Mouse (Mus musculus): ENCODE measurements around the gene H6pd. TPM values are rescaled to one million over a fixed set of nuclear protein-coding genes. Genes with fewer than 3 reads are reported as not detected.
A peak's percentile ranks its signal among the peaks of the same experiment; 100 is the strongest.

Gene H6pd
- polyA plus RNA-seq, 1 experiment from 2014 or later: 33.1 TPM

DNA sequence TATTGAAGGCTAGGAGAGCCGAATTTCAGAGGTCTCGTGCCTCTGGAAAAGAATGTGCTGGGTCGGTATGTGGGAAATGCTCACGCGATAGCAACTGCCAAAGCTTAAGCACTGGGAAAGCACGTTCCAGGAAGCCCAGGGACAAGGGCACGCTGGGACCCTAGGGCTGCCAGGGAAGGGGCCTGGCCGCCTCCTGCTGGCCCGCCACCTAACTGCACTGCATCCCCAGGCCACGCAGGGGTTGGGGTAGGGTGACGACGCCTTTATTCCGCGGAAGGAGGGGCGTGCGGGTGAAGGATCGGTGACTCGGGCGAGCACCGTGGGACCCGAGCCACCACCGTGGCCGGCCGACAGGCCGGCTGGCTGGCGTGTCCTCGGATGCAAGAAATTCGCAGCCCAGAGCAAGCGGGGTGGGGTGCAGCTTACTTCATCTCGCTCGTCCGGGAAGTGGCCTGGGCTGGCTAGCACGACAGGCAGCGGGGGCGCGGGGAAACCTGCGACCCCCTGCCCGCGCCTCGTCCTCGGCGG, 434 bp downstream of the H6pd start:
- H3K4me1 ChIP-seq (replicated peaks; ENCODE audit: control insufficient read depth, insufficient read depth, low read length): peaks cover 7% of the 10 kb centered on the region
- no peaks in the 10 kb centered on the region for H3K27me3 ChIP-seq (replicated peaks; ENCODE audit: control insufficient read depth, insufficient read depth, low read length)
- peak; percentile 89 for TF ChIP-seq CTCF (IDR thresholded peaks at IDR 0.05; ENCODE audit: low read depth)
- H3K9ac ChIP-seq (ENCODE audit: low read depth, low read length): peak overlapping the region; percentile 82
- H3K9me3 ChIP-seq (ENCODE audit: control insufficient read depth): no peaks in the 10 kb centered on the region
- peak overlapping the region; percentile 90 for H3K4me2 ChIP-seq (replicated peaks; ENCODE audit: low read depth)
- peak overlapping the region; percentile 73 for H3K4me3 ChIP-seq (ENCODE audit: low read depth, low read length)
- peak overlapping the region; percentile 96 for H3K27ac ChIP-seq (ENCODE audit: low read depth, low read length)
- peak; percentile 65 for ATAC-seq
- H3K36me3 ChIP-seq (ENCODE audit: control insufficient read depth, insufficient read depth): no peaks in the 10 kb centered on the region
- WGBS: under 1% methylated on average over 42 of the region's 42 CpGs

DNA sequence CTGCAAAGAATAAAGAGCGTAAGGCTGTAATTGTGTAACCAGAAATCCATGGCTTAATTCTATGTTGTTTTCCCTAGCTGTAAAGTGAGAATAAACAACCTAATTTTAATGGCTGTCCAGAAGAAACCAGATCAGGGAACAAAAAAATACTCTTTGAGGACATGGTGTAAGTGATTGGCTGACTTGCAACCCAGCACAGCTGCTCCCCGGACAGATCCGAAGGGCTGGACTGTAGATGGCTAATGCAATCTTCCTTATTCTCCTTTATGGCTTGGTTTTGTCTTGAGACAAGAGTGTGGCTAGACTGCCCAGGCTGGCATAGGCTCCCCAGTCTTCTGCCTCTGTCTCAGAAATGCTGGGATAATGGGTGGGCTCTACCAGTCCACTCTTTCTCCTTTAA, 1.4 kb downstream of the H6pd start:
- Histone ChIP-seq H3K4me1 (replicated peaks; ENCODE audit: control insufficient read depth, insufficient read depth, low read length) (peaks cover 8% of the 10 kb centered on the region), H3K9ac (ENCODE audit: low read depth, low read length) (no peak overlapping the region), H3K4me3 (ENCODE audit: low read depth, low read length) (no peak overlapping the region), H3K36me3 (ENCODE audit: control insufficient read depth, insufficient read depth) (no peaks in the 10 kb centered on the region), H3K9me3 (ENCODE audit: control insufficient read depth) (no peaks in the 10 kb centered on the region), H3K27ac (ENCODE audit: low read depth, low read length) (no peak overlapping the region), H3K4me2 (replicated peaks; ENCODE audit: low read depth) (peak overlapping the region; percentile 90), H3K27me3 (replicated peaks; ENCODE audit: control insufficient read depth, insufficient read depth, low read length) (no peaks in the 10 kb centered on the region)
- TF ChIP-seq CTCF (IDR thresholded peaks at IDR 0.05; ENCODE audit: low read depth): no peak
- ATAC-seq: no peak
- 45% methylated on average over 3 of the region's 3 CpGs for WGBS

DNA sequence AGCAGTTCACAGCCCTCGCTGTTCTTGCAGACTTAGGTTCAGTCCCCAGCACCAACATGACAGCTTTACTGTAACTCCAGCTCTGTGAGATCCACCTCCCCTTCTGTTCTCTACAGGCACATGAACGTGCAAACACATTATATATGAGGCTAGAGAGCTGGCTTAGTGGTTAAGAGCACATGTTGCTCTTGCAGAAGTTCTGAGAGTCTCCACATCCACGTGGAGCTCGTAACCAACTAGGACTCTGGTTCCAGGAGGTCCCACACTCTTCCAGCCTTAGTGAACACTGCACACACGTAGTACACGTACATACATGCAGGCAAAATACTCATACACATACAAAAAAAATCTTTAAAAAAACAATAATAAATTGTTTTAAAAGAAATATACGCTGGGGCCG, 1.8 kb downstream of the H6pd start:
- 67% methylated on average over 8 of the region's 8 CpGs for WGBS
- H3K27me3 ChIP-seq (replicated peaks; ENCODE audit: control insufficient read depth, insufficient read depth, low read length): no peaks in the 10 kb centered on the region

DNA sequence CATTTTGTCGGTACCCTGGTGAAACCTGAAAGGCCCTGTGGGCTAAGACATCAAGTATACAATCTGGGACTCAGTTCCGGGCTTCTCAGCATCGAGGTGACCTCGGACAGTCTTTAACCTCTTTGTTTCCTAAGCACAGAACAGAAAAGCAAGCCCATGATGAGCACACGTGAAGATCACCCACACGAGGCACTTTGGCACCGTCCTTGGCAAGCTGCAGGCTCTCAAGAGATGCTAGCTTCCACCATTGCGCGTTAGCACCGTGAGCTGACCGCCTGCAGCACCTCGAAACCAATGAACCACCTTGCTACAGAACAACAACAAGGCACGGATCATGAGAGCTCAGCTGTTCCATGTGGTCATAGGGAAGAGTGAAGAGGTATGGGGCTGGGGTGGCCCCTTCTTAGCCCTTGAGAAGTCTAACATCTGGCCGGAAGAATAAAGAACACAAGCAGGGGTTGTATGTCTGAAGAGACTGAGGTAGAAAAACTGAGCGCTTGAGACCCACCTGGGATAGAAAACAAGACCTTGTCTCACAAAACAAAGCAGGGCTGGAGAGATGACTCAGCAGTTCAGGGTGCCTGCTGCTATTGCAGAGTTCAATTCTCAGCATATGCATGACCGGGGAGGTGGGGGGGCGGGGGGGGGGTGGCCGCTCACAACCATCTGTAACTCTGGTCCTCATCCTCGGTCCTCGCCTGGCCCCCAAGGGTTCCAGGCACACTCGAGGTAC, 2.5 kb downstream of the H6pd start:
- H3K4me2 ChIP-seq (replicated peaks; ENCODE audit: low read depth): no peak overlapping the region
- H3K36me3 ChIP-seq (ENCODE audit: control insufficient read depth, insufficient read depth): no peaks in the 10 kb centered on the region
- WGBS: 80% methylated on average over 21 of the region's 21 CpGs
- TF ChIP-seq CTCF (IDR thresholded peaks at IDR 0.05; ENCODE audit: low read depth): no peak
- no peaks in the 10 kb centered on the region for H3K27me3 ChIP-seq (replicated peaks; ENCODE audit: control insufficient read depth, insufficient read depth, low read length)
- H3K4me3 ChIP-seq (ENCODE audit: low read depth, low read length): no peak overlapping the region
- H3K27ac ChIP-seq (ENCODE audit: low read depth, low read length): no peak overlapping the region
- ATAC-seq: no peak
- H3K4me1 ChIP-seq (replicated peaks; ENCODE audit: control insufficient read depth, insufficient read depth, low read length): peaks cover 16% of the 10 kb centered on the region
- H3K9ac ChIP-seq (ENCODE audit: low read depth, low read length): no peak overlapping the region
- H3K9me3 ChIP-seq (ENCODE audit: control insufficient read depth): no peaks in the 10 kb centered on the region

More for the DNA sequence above, 1.8 kb downstream of the H6pd start:
- H3K9ac ChIP-seq (ENCODE audit: low read depth, low read length): no peak overlapping the region
- no peak for TF ChIP-seq CTCF (IDR thresholded peaks at IDR 0.05; ENCODE audit: low read depth)
- H3K36me3 ChIP-seq (ENCODE audit: control insufficient read depth, insufficient read depth): no peaks in the 10 kb centered on the region
- peak overlapping the region; percentile 90; the same call in 1 of the 2 replicates for H3K4me2 ChIP-seq (replicated peaks; ENCODE audit: low read depth)
- no peaks in the 10 kb centered on the region for H3K9me3 ChIP-seq (ENCODE audit: control insufficient read depth)
- no peak overlapping the region for H3K27ac ChIP-seq (ENCODE audit: low read depth, low read length)
- ATAC-seq: no peak
- no peak overlapping the region for H3K4me3 ChIP-seq (ENCODE audit: low read depth, low read length)
- H3K4me1 ChIP-seq (replicated peaks; ENCODE audit: control insufficient read depth, insufficient read depth, low read length): peaks cover 12% of the 10 kb centered on the region

DNA sequence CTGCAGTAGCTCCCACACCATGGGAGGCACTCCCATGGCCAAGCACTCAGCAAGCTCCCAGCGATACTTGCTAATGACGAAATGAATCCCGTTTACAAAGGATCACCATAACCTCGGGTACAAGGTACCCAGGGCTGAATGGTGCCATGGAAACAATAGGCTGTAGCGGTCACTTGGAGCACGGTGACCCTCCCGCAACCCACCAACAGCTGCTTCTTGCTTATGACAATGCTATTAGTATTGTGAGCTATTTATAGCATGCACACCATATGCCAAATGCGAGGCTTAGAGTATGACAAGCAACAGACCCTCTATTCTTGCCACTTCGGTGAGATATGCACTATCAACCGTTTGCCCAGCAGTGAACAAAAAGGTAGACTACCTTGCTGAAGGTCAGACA, 3.6 kb downstream of the H6pd start:
- H3K4me2 ChIP-seq (replicated peaks; ENCODE audit: low read depth): no peak overlapping the region
- TF ChIP-seq CTCF (IDR thresholded peaks at IDR 0.05; ENCODE audit: low read depth): no peak
- no peaks in the 10 kb centered on the region for H3K27me3 ChIP-seq (replicated peaks; ENCODE audit: control insufficient read depth, insufficient read depth, low read length)
- H3K9ac ChIP-seq (ENCODE audit: low read depth, low read length): no peak overlapping the region
- H3K4me3 ChIP-seq (ENCODE audit: low read depth, low read length): no peak overlapping the region
- peaks cover 19% of the 10 kb centered on the region for H3K4me1 ChIP-seq (replicated peaks; ENCODE audit: control insufficient read depth, insufficient read depth, low read length)
- H3K9me3 ChIP-seq (ENCODE audit: control insufficient read depth): no peaks in the 10 kb centered on the region
- H3K27ac ChIP-seq (ENCODE audit: low read depth, low read length): no peak overlapping the region
- no peaks in the 10 kb centered on the region for H3K36me3 ChIP-seq (ENCODE audit: control insufficient read depth, insufficient read depth)
- 86% methylated on average over 10 of the region's 10 CpGs for WGBS
- no peak for ATAC-seq

DNA sequence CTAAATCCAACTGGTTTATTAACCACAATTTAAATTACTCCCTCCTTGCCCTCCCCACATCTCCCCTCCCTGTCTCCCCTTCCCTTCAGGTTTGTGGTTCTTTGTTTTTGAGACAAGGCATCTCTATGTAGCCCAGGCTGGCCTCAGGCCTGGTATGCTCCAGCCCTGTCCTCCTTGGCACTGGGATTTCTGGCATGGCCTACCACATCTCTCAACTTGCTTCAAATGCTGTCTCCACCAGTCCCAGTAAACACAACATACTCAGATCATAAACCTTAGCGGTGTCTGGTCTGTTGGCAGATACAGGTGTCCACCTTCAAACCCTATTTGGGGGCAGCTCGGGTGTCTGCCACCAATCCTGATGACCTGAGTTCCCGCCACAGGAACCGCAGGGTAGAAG, 5.2 kb downstream of the H6pd start:
- H3K27ac ChIP-seq (ENCODE audit: low read depth, low read length): peak overlapping the region; percentile 96
- peaks cover 19% of the 10 kb centered on the region for H3K4me1 ChIP-seq (replicated peaks; ENCODE audit: control insufficient read depth, insufficient read depth, low read length)
- no peak overlapping the region for H3K4me3 ChIP-seq (ENCODE audit: low read depth, low read length)
- peaks cover 3% of the 10 kb centered on the region; the same call in 1 of the 2 replicates for H3K36me3 ChIP-seq (ENCODE audit: control insufficient read depth, insufficient read depth)
- no peak for ATAC-seq
- no peak for TF ChIP-seq CTCF (IDR thresholded peaks at IDR 0.05; ENCODE audit: low read depth)
- H3K9ac ChIP-seq (ENCODE audit: low read depth, low read length): no peak overlapping the region
- H3K27me3 ChIP-seq (replicated peaks; ENCODE audit: control insufficient read depth, insufficient read depth, low read length): no peaks in the 10 kb centered on the region
- WGBS: 60% methylated on average over 4 of the region's 4 CpGs
- H3K9me3 ChIP-seq (ENCODE audit: control insufficient read depth): no peaks in the 10 kb centered on the region
- H3K4me2 ChIP-seq (replicated peaks; ENCODE audit: low read depth): peak overlapping the region; percentile 69
